Mouse (Mus musculus) ovary, postnatal 36 days (tissue): ENCODE measurements around the gene Gm29797.

Experiments used
- DNase-seq: peaks from one replicate; pipeline ENCODE4 v3.0.0; 2022; ENCODE audit warnings: low spot score, mixed read lengths

Gene Gm29797

GRCm38 (mm10) chr2:181696801-181697420 is 40.1 kb downstream of the Gm29797 start:
- no peak for DNase-seq

- DNase-seq: no peak
Measured at GRCm38 (mm10) chr2:181698241-181698640, 41.4 kb downstream of the Gm29797 start, which contains the start of gene Lkaaear1. Gene Lkaaear1 (minus strand): TSS chr2:181698442.

DNA sequence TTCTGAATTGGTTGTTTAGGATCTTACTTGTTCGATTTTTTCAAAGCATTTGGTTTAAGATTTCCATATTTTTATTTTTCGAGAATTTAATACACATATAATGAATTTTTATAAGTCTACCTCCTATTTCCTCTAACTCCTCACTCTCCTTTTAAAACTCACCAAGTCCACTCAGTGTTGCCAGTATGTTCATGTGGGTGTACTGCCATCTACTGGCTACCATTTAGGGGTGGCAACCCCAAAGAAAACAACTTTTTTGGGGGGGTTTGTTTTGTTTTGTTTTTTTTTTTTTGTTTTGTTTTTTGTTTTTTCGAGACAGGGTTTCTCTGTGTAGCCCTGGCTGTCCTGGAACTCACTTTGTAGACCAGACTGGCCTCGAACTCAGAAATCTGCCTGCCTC is 49.8 kb downstream of the Gm29797 start:
- DNase-seq: no peak
